Mouse (Mus musculus): ENCODE measurements at regions not wholly inside any gene's neighbourhood (a gene's known extent, or its start where the extent isn't known, plus 50 kb on each side); places are given as distances from the start of the nearest gene placed in this dataset.
A peak's percentile ranks its signal among the peaks of the same experiment; 100 is the strongest.

DNA sequence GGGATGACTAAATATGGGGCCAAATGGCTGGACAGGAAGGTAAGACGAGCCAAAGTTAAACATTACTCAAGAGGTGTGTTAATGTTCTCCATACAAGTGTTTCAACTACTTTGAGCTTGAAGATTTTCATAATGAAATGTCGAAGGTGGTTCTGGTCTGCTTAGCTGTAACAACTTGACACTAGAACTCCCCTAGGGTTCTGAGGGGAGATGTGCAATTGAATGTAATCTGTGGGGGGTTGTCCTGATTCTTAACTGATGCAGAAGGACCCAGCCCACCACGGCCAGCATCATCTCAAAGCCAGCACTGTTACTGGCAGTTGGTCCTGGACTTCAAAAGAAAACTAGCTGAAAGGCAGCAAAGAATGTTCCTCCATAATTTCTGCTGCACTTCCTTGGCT, 55.3 kb downstream of the Gpr88 start:
- DNase-seq = no peak

DNA sequence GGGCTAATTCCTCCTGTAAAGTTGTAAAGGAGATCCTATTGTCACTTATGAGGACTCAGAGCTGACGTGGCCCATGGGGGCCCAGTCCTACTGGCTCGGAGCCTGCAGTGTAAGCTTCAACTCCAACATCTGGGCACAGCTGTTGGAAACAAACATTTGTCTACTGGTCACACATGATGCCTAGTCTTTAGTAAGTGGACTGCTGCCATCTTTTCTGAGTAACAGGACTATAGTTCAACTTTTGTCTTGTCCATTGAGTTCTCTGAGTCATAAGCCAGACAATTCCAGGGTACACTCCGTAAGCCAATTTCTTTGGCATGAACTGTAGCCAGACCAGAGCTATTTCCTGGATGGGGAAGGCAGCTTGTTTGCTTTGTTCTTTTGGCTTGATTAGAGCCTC, 58.6 kb downstream of the Gpr88 start:
- no peak for DNase-seq
- intact Hi-C loops (cut with DNase I) = no loop called here

More for the DNA sequence above, 55.3 kb downstream of the Gpr88 start:
- intact Hi-C loops (cut with DNase I) = no loop called here

DNA sequence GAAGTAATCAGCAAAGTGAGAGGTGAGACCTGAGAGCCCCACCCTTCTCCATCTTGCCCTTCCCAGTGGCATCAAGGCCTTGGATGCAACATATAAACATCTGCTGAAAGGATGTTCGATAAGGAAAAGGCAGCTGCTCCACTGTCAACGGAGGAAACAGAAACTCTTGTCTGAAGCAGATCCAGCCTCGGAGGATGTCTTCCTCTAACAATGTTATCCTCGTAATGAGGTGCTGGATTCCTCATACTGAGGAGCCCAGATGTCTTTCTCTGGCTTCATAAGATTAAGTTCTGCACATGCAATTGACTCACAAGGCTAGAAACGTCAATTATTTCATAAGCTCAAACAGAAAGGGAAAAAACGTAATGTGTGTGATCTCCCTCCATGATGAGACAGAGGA, 61.8 kb upstream of the Vcam1 start:
- DNase-seq = no peak
- intact Hi-C loops (cut with DNase I) = no loop called here

DNA sequence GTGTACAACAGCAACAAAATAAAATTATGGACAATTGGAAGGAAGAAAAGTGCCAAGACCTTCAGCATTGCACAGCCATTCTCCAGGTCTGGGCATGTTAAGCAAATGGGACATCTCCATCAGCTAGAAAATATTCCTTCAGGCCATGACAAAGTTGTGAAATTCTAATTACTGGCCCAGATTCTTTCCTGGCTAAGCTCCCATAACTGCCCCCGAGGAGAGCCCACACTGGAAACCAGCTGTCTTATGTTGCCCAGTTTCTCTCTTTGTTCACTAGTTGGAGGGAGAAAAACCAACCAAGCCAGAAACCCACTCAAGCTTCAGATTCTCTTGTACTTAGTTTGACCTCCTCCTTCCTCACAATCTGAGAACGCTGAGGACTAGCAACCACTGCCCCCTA, 61.2 kb upstream of the Vcam1 start:
- peak; percentile 46 for DNase-seq
- intact Hi-C loops (cut with DNase I) = no loop called here

DNA sequence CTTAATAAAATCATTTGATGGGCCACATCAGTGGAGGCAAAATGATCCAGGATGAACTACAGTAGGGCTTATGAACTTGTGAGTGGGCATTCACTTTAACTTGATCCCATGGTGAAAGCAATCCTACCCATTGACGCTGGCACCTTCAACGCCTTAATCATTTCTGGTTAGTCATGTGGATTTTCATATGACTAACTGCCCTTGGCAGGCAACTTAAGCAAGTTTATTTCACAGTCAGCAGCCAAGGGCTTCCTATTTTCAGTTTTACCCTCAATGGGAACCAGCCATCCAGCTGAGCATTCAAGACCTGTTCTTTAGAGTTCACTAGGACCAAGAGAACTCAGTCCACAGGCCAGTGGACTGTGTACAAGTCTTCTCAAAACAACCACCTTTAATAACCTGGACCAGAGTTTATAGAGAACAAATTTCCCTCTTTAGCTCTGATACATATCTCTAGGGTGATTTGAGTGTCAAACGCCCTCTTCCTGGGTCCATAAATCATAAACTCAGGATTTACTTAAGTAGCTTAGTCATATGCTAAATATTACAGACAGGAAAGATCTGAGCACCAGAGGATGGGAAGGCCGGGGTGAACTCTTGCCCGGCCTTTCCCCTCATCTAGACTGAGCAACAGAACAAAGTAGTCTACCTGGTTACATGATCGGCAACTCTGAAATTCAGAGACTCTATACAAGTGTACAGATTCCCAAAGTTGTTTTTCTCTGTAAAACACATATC, 60.0 kb upstream of the Vcam1 start:
- no peak for DNase-seq
- intact Hi-C loops (cut with DNase I) = no loop called here

DNA sequence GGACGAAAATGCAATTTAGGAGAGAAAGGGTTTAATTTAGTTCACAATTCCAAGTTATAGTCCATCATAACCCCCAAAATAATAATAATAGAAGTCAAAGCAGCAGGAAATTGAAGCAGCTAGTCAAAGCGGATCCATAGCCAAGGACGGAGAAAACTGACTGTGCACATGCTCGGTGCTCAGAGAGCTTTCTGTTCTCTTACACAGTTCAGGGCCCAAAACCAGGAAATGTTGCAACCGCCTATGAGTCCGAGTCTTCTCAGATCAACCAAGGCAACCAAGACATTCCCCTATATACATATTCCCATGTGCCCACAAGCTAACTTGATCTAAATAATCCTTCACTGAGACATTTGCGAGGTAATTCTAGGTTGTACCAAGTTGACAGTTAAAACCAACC, 55.7 kb upstream of the Vcam1 start:
- DNase-seq = no peak
- intact Hi-C loops (cut with DNase I) = no loop called here

DNA sequence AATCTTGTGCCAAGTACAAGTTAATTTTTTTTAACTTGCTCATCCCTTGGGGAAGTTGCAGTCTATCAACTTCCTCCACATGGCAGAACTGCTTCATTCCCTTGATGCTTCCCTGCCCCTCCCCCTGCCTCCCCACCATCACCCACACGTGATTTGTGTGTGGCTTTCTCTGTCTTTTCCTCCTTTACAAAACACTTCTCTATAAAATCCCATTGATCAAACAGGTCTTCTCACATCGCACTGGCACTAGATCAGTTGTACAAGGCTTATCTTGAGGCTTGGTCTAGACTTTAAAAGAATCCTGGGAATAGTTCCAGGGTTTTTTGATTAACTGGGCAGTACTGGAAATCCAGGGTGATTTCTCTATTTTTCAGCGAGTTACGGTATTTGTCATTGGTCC, 55.0 kb upstream of the Vcam1 start:
- intact Hi-C loops (cut with DNase I) = no loop called here
- no peak for DNase-seq

DNA sequence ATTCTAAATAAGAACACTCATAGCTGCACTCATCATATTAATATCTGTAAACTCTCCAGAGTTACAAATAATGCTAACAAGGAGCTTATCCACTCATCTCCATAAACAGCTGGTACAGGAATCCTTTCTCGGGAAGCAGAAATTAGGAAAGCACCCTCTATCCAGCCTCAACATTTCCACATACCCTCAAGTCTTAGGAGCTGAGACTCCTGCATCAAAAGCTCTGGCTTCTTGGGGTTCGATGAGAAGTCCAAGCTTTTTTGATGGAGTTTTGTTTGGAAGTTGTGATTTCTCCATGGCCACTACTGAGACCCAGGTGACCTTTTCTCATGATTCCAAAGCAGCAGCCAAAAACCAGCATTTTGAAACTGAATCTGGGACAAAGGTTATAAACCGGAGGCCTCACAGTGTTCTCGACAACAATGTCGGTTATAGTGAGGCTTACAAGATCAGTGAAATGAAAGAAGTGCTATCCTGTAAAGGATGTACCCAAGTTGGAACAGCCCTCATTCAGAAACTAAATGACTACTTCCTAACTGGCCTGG, 50.9 kb upstream of the Vcam1 start:
- intact Hi-C loops (cut with DNase I) = no loop called here
- no peak for DNase-seq
